ENCODE assay signal across 8 mouse cellular contexts in the genomic region with DNA sequence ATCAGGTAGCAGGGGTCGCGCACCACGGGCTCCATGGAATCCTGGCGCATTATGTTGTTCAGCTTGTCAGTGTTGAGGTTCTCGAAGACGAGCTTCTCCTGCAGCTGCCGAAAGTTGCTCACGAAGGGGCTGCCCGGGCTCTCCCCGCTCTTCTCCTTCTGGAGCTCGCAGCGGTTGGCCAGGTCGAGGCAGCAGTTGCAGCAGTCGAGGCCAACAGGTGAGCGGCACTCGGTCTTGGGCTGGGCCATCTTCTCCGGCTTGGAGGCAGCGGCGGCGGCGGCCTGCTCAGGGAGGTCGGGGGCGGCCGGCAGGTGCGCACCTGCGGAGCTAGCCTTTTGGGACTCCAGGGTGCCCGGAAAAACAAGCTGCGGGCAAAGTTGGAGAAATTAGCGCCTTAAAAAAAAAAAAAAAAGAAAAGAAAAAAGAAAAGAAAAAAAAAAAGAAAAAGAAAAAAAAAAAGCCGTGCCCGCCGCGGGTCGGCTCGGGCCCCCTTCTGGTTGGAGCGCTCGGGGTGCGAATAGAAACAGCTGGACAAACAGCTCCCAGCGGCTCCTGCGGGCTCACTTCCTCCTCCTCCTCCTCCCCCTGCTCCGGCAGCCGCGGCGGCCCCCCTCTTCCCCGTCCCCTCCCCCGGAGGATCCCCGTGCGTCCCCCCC. TPM values are rescaled to one million over a fixed set of nuclear protein-coding genes. Genes with fewer than 3 reads are reported as not detected.
A peak's percentile ranks its signal among the peaks of the same experiment; 100 is the strongest.
DNase-seq lines count a peak whose midpoint lies in the region; ATAC-seq and TF ChIP-seq lines count a peak whose summit lies in the region.

No protein-coding gene starts in this region.

- DNase-seq in adrenal gland, adult 2 months: peak; percentile 20
- DNase-seq in adrenal gland, adult 8-10 months: no peak
- DNase-seq in ES-E14 (ENCODE audit: low read depth, low spot score): peak; percentile 1
- DNase-seq in kidney, postnatal 10 days: peak; percentile 36
- DNase-seq in stomach, postnatal 0 days (ENCODE audit: low spot score): peak; percentile 34

- peaks cover 34% of the 10 kb centered on the region for H3K27me3 ChIP-seq in forebrain, embryonic 16.5 days (replicated peaks; ENCODE audit: control insufficient read depth, insufficient read depth, low read length)
- peaks cover 10% of the 10 kb centered on the region for H3K27me3 ChIP-seq in megakaryocyte, embryonic 14.5 days (replicated peaks)
- H3K27me3 ChIP-seq in stomach, postnatal 0 days (ENCODE audit: control insufficient read depth, insufficient read depth, low read length): no peaks in the 10 kb centered on the region

- peak; percentile 12; the same call in 1 of the 2 replicates for TF ChIP-seq CTCF in stomach, postnatal 0 days (IDR thresholded peaks at IDR 0.05; ENCODE audit: low read depth)

- no peaks in the 10 kb centered on the region for H3K9me3 ChIP-seq in ES-E14 (ENCODE audit: control insufficient read depth, insufficient read depth, low read depth, low read length)
- no peaks in the 10 kb centered on the region for H3K9me3 ChIP-seq in forebrain, embryonic 16.5 days (ENCODE audit: control insufficient read depth, low read length)
- H3K9me3 ChIP-seq in megakaryocyte, embryonic 14.5 days: peaks cover 7% of the 10 kb centered on the region; the same call in 1 of the 2 replicates
- no peaks in the 10 kb centered on the region for H3K9me3 ChIP-seq in stomach, postnatal 0 days (ENCODE audit: control insufficient read depth, low read length)

- peak overlapping the region; percentile 66 for H3K4me2 ChIP-seq in forebrain, embryonic 16.5 days (ENCODE audit: low read length)
- peak overlapping the region; percentile 66 for H3K4me2 ChIP-seq in stomach, postnatal 0 days (replicated peaks; ENCODE audit: low read depth)

- in situ Hi-C loops in ES-E14 (cut with MboI; ENCODE audit: low sequenced_read_pairs in 2 of 2, unreplicated experiment in 2 of 2): no loop called here

- WGBS in forebrain, embryonic 16.5 days: 25% methylated on average over 42 of the region's 48 CpGs
- 26% methylated on average over 29 of the region's 48 CpGs for WGBS in stomach, postnatal 0 days

- no peak overlapping the region for H3K27ac ChIP-seq in ES-E14 (ENCODE audit: insufficient read depth, low read depth, low read length, poor library complexity, severe bottlenecking)
- H3K27ac ChIP-seq in forebrain, embryonic 16.5 days (ENCODE audit: low read length): no peak overlapping the region
- no peak overlapping the region for H3K27ac ChIP-seq in stomach, postnatal 0 days (replicated peaks)

- no peak for ATAC-seq in forebrain, embryonic 16.5 days
- ATAC-seq in stomach, postnatal 0 days (ENCODE audit: low FRiP score, low TSS enrichment): no peak
- no peak for ATAC-seq in activated CD4-positive, CD25-positive, alpha-beta regulatory T cell, adult 4 months

- TF ChIP-seq EP300 in stomach, postnatal 0 days (optimal IDR thresholded peaks at IDR 0.05): no peak

- H3K4me3 ChIP-seq in ES-E14 (ENCODE audit: insufficient read depth in 1 of 2, low read depth in 1 of 2, low read length in 2 of 2, poor library complexity in 1 of 2, severe bottlenecking in 1 of 2): peak overlapping the region; percentile 51 to 74
- H3K4me3 ChIP-seq in forebrain, embryonic 16.5 days (replicated peaks; ENCODE audit: low read length): peak overlapping the region; percentile 52
- peak overlapping the region; percentile 93 for H3K4me3 ChIP-seq in megakaryocyte, embryonic 14.5 days (replicated peaks)
- H3K4me3 ChIP-seq in stomach, postnatal 0 days (ENCODE audit: low read depth, low read length): peak overlapping the region; percentile 50

- 0 out of 2 replicates have a peak overlapping the region, but pooled peaks have one; percentile 25 for H3K9ac ChIP-seq in ES-E14 (ENCODE audit: insufficient read depth, low read depth, low read length, poor library complexity, severe bottlenecking)
- H3K9ac ChIP-seq in forebrain, embryonic 16.5 days (replicated peaks; ENCODE audit: low read depth, low read length): no peak overlapping the region
- H3K9ac ChIP-seq in stomach, postnatal 0 days (ENCODE audit: low read length): peak overlapping the region; percentile 48; the same call in 1 of the 2 replicates

- H3K4me1 ChIP-seq in ES-E14 (ENCODE audit: control insufficient read depth in 2 of 2, insufficient read depth in 2 of 2, low read length in 2 of 2, poor library complexity in 1 of 2): 0 out of 4 replicates have a peak, but pooled peaks cover 0 to 2% of the 10 kb centered on the region in 2 experiments
- peaks cover 6% of the 10 kb centered on the region; the same call in 1 of the 2 replicates for H3K4me1 ChIP-seq in forebrain, embryonic 16.5 days (replicated peaks; ENCODE audit: control insufficient read depth, insufficient read depth, low read length)
- H3K4me1 ChIP-seq in megakaryocyte, embryonic 14.5 days: peaks cover 14% of the 10 kb centered on the region
- no peaks in the 10 kb centered on the region for H3K4me1 ChIP-seq in stomach, postnatal 0 days (replicated peaks; ENCODE audit: control insufficient read depth, insufficient read depth)

- H3K36me3 ChIP-seq in ES-E14 (ENCODE audit: control insufficient read depth, insufficient read depth, low read length, poor library complexity, severe bottlenecking): no peaks in the 10 kb centered on the region
- no peaks in the 10 kb centered on the region for H3K36me3 ChIP-seq in forebrain, embryonic 16.5 days (ENCODE audit: control insufficient read depth, insufficient read depth)
- H3K36me3 ChIP-seq in megakaryocyte, embryonic 14.5 days (replicated peaks; ENCODE audit: low read length): peaks cover 30% of the 10 kb centered on the region
- no peaks in the 10 kb centered on the region for H3K36me3 ChIP-seq in stomach, postnatal 0 days (ENCODE audit: control insufficient read depth, insufficient read depth, low read length)

TF ChIP-seq in ES-E14, 5 proteins besides CTCF, POLR2A, EP300 and RAD21:
- TF ChIP-seq HCFC1 (IDR thresholded peaks at IDR 0.05; ENCODE audit: borderline replicate concordance, insufficient read depth, low read length) (no peak), ZNF384 (IDR thresholded peaks at IDR 0.05; ENCODE audit: low read depth, low read length) (peak; percentile 28; the same call in 1 of the 2 replicates), MAFK (IDR thresholded peaks at IDR 0.05; ENCODE audit: insufficient read depth, low read depth, low read length) (no peak), CHD2 (IDR thresholded peaks at IDR 0.05; ENCODE audit: low read depth, low read length) (no peak)

RNA-seq across cellular contexts. Expression of a gene that starts 2.1 kb away (rescaled TPM):
- total RNA-seq in adrenal gland, adult 2 months (2021): 100 to 1,000 TPM in 1 of 2 experiments, 10 to 100 TPM in 1; 77.4 to 136 TPM
- polyA plus RNA-seq in adrenal gland, adult 2 months (2012; rRNA removed): 53.1 and 71.8 TPM in 2 replicates
- 100 to 1,000 TPM in 3 of 4 experiments, 10 to 100 TPM in 1; 95.1 to 116 (median 103) TPM for total RNA-seq in adrenal gland, adult 8-10 months (2022)
- 2.5 and 3.5 TPM in 2 replicates for total RNA-seq in ES-E14 (2012; rRNA removed)
- polyA plus RNA-seq in forebrain, embryonic 16.5 days (2015; fragmentation: Nextera tagmentation; extraction: Ambion mirVana): 101 and 104 TPM in 2 replicates
- 12.7 and 59.7 TPM in 2 replicates for polyA plus RNA-seq in megakaryocyte, embryonic 14.5 days (2012; ENCODE audit: insufficient read depth, low replicate concordance)
- 69.7 and 77.3 TPM in 2 replicates for polyA plus RNA-seq in stomach, postnatal 0 days (2015; fragmentation: Nextera tagmentation; extraction: Ambion mirVana)
- polyA plus RNA-seq in activated CD4-positive, CD25-positive, alpha-beta regulatory T cell, adult 4 months (2017; shearing (Covaris generic)): 100 to 1,000 TPM; 236 to 480 TPM
